ENCODE assay signal across 16 mouse cellular contexts in genomic region chr4:95934384-95935035, GRCm38 (mm10). TPM values are rescaled to one million over a fixed set of nuclear protein-coding genes. Genes with fewer than 3 reads are reported as not detected.
DNase-seq lines count a peak whose midpoint lies in the region; ATAC-seq and TF ChIP-seq lines count a peak whose summit lies in the region.
"Had no signal": no experiment of that assay in that cellular context is flagged by ENCODE, and none has a peak within 500 bp of the region (broad histone marks: within the 10 kb centered on the region; RNA-seq: fewer than 3 reads in every experiment).

No protein-coding gene starts in this region.

- peak; percentile 55; the same call in 1 of the 2 replicates for ATAC-seq in forebrain, embryonic 14.5 days
- no peak for ATAC-seq in forebrain, postnatal 0 days
- peak; percentile 98 for ATAC-seq in kidney, embryonic 15.5 days (replicated peaks; ENCODE audit: low FRiP score)
- no peak for ATAC-seq in limb, embryonic 14.5 days (ENCODE audit: low FRiP score, low read depth)
- ATAC-seq: liver, embryonic 12.5 days had no signal

- no peak overlapping the region for H3K9ac ChIP-seq in forebrain, embryonic 14.5 days (ENCODE audit: low read length)
- H3K9ac ChIP-seq in forebrain, postnatal 0 days = no peak overlapping the region
- H3K9ac ChIP-seq in kidney, embryonic 15.5 days = no peak overlapping the region
- no peak overlapping the region for H3K9ac ChIP-seq in limb, embryonic 14.5 days (ENCODE audit: low read depth, low read length, severe bottlenecking)
- H3K9ac ChIP-seq: embryonic facial prominence, embryonic 15.5 days; liver, embryonic 12.5 days had no signal

- peak; percentile 47 for DNase-seq in forebrain, embryonic 14.5 days (ENCODE audit: low spot score)
- no peak for DNase-seq in forebrain, postnatal 0 days
- DNase-seq in brain, embryonic 14.5 days (ENCODE audit: low read depth) = peak; percentile 71
- peak; percentile 14 for DNase-seq in limb, embryonic 14.5 days (ENCODE audit: low spot score)
- no peak for DNase-seq in cerebellum, adult 11 months
- DNase-seq in urinary bladder, postnatal 14 days (ENCODE audit: low spot score) = no peak
- no peak for DNase-seq in embryo, embryonic 11 days
- DNase-seq: cerebellum, postnatal 36 days; gastrocnemius, adult 2 months; heart, postnatal 4 days; lung, postnatal 10 days had no signal

- no peaks in the 10 kb centered on the region for H3K27me3 ChIP-seq in forebrain, embryonic 14.5 days (replicated peaks; ENCODE audit: control insufficient read depth, insufficient read depth, low read length)
- H3K27me3 ChIP-seq in forebrain, postnatal 0 days (ENCODE audit: insufficient read depth, low read length) = no peaks in the 10 kb centered on the region
- H3K27me3 ChIP-seq in kidney, embryonic 15.5 days = no peaks in the 10 kb centered on the region
- H3K27me3 ChIP-seq in limb, embryonic 14.5 days (ENCODE audit: control insufficient read depth, insufficient read depth, low read length) = no peaks in the 10 kb centered on the region
- H3K27me3 ChIP-seq: embryonic facial prominence, embryonic 15.5 days; liver, embryonic 12.5 days had no signal

- no peaks in the 10 kb centered on the region for H3K9me3 ChIP-seq in forebrain, embryonic 14.5 days (replicated peaks; ENCODE audit: control insufficient read depth, low read length)
- no peaks in the 10 kb centered on the region for H3K9me3 ChIP-seq in forebrain, postnatal 0 days (ENCODE audit: low read length)
- H3K9me3 ChIP-seq in kidney, embryonic 15.5 days (replicated peaks) = no peaks in the 10 kb centered on the region
- no peaks in the 10 kb centered on the region for H3K9me3 ChIP-seq in limb, embryonic 14.5 days (ENCODE audit: control insufficient read depth, low read length)
- H3K9me3 ChIP-seq: embryonic facial prominence, embryonic 15.5 days; liver, embryonic 12.5 days had no signal

- no peak overlapping the region for H3K4me3 ChIP-seq in forebrain, embryonic 14.5 days (ENCODE audit: low read depth, low read length)
- H3K4me3 ChIP-seq in forebrain, postnatal 0 days (ENCODE audit: low read depth, low read length) = no peak overlapping the region
- H3K4me3 ChIP-seq in kidney, embryonic 15.5 days (replicated peaks) = no peak overlapping the region
- H3K4me3 ChIP-seq in limb, embryonic 14.5 days (replicated peaks; ENCODE audit: low read length) = no peak overlapping the region
- H3K4me3 ChIP-seq: embryonic facial prominence, embryonic 15.5 days; gastrocnemius, adult 2 months; left cerebral cortex, adult 2 months; liver, embryonic 12.5 days had no signal

- H3K36me3 ChIP-seq in forebrain, embryonic 14.5 days (ENCODE audit: control insufficient read depth, insufficient read depth, low read length) = no peaks in the 10 kb centered on the region
- H3K36me3 ChIP-seq in forebrain, postnatal 0 days (ENCODE audit: insufficient read depth) = no peaks in the 10 kb centered on the region
- H3K36me3 ChIP-seq in kidney, embryonic 15.5 days = no peaks in the 10 kb centered on the region
- no peaks in the 10 kb centered on the region for H3K36me3 ChIP-seq in limb, embryonic 14.5 days (ENCODE audit: control insufficient read depth, insufficient read depth, low read length)
- H3K36me3 ChIP-seq: embryonic facial prominence, embryonic 15.5 days; liver, embryonic 12.5 days had no signal

- no peak overlapping the region for H3K27ac ChIP-seq in forebrain, embryonic 14.5 days (ENCODE audit: low read depth, low read length)
- H3K27ac ChIP-seq in forebrain, postnatal 0 days (ENCODE audit: low read depth, low read length) = no peak overlapping the region
- H3K27ac ChIP-seq in kidney, embryonic 15.5 days = peak overlapping the region; percentile 88
- 0 out of 2 replicates have a peak overlapping the region, but pooled peaks have one; percentile 20 for H3K27ac ChIP-seq in limb, embryonic 14.5 days (replicated peaks; ENCODE audit: low read depth, low read length)
- H3K27ac ChIP-seq: embryonic facial prominence, embryonic 15.5 days; gastrocnemius, adult 2 months; left cerebral cortex, adult 2 months; liver, embryonic 12.5 days had no signal

- H3K4me2 ChIP-seq in forebrain, embryonic 14.5 days (ENCODE audit: low read length) = no peak overlapping the region
- H3K4me2 ChIP-seq in forebrain, postnatal 0 days (ENCODE audit: low read depth) = no peak overlapping the region
- no peak overlapping the region for H3K4me2 ChIP-seq in kidney, embryonic 15.5 days
- no peak overlapping the region for H3K4me2 ChIP-seq in limb, embryonic 14.5 days (replicated peaks; ENCODE audit: low read depth, low read length, severe bottlenecking)
- H3K4me2 ChIP-seq: embryonic facial prominence, embryonic 15.5 days; liver, embryonic 12.5 days; midbrain, embryonic 11.5 days had no signal

- H3K4me1 ChIP-seq in forebrain, embryonic 14.5 days (ENCODE audit: control insufficient read depth, insufficient read depth, low read length) = no peaks in the 10 kb centered on the region
- no peaks in the 10 kb centered on the region for H3K4me1 ChIP-seq in forebrain, postnatal 0 days (ENCODE audit: insufficient read depth)
- no peaks in the 10 kb centered on the region for H3K4me1 ChIP-seq in kidney, embryonic 15.5 days
- 0 out of 2 replicates have a peak, but pooled peaks cover 7% of the 10 kb centered on the region for H3K4me1 ChIP-seq in limb, embryonic 14.5 days (ENCODE audit: control insufficient read depth, insufficient read depth, low read length)
- H3K4me1 ChIP-seq: embryonic facial prominence, embryonic 15.5 days; liver, embryonic 12.5 days had no signal

- WGBS in forebrain, embryonic 14.5 days = 38% methylated on average over 4 of the region's 4 CpGs
- WGBS in forebrain, postnatal 0 days = 47% methylated on average over 4 of the region's 4 CpGs
- WGBS in kidney, embryonic 15.5 days = 65% methylated on average over 4 of the region's 4 CpGs
- 52% methylated on average over 4 of the region's 4 CpGs for WGBS in limb, embryonic 14.5 days

- TF ChIP-seq POLR2A in brain, embryonic 14.5 days (IDR thresholded peaks at IDR 0.05; ENCODE audit: borderline replicate concordance, extremely low read depth, insufficient read depth, insufficient read length, poor library complexity, severe bottlenecking) = no peak
- no peak for TF ChIP-seq POLR2A in limb, embryonic 14.5 days (IDR thresholded peaks at IDR 0.05; ENCODE audit: borderline replicate concordance, extremely low read depth, insufficient read depth, insufficient read length)

- TF ChIP-seq CTCF in forebrain, postnatal 0 days (IDR thresholded peaks at IDR 0.05; ENCODE audit: low read depth) = no peak
- TF ChIP-seq CTCF in brain, embryonic 14.5 days (IDR thresholded peaks at IDR 0.05; ENCODE audit: borderline replicate concordance, extremely low read depth, insufficient read depth, insufficient read length) = no peak

RNA-seq across cellular contexts. Expression of gene Hook1, which starts 32.5 kb away (rescaled TPM):
- polyA plus RNA-seq in forebrain, embryonic 14.5 days (2014; fragmentation: Nextera tagmentation; extraction: Ambion mirVana) = 44.4 and 54.0 TPM in 2 replicates
- total RNA-seq in forebrain, postnatal 0 days (2014; rRNA removed) = 52.2 and 75.7 TPM in 2 replicates
- 30.4 and 44.0 TPM in 2 replicates for polyA plus RNA-seq in forebrain, postnatal 0 days (2015; fragmentation: Nextera tagmentation; extraction: Ambion mirVana)
- polyA plus RNA-seq in brain, embryonic 14.5 days (2012; rRNA removed) = 60.4 and 67.7 TPM in 2 replicates
- polyA plus RNA-seq in kidney, embryonic 15.5 days (2015; fragmentation: Nextera tagmentation; extraction: Ambion mirVana) = 22.6 and 23.6 TPM in 2 replicates
- polyA plus RNA-seq in limb, embryonic 14.5 days (2012; rRNA removed) = 9.7 and 10.6 TPM in 2 replicates
- polyA plus RNA-seq in limb, embryonic 14.5 days (2014; fragmentation: Nextera tagmentation; extraction: Ambion mirVana) = 12.6 and 13.5 TPM in 2 replicates

Comparison
In these comparisons a context has a peak if more than half of its experiments do, and no peak if none do; other contexts are left out.
1. ATAC-seq: peak in forebrain, embryonic 14.5 days (single experiment) and kidney, embryonic 15.5 days (single experiment); none in forebrain, postnatal 0 days (single experiment) and limb, embryonic 14.5 days (single experiment).
2. DNase-seq: peak in forebrain, embryonic 14.5 days (single experiment), brain, embryonic 14.5 days (single experiment) and limb, embryonic 14.5 days (single experiment); none in forebrain, postnatal 0 days (single experiment), cerebellum, adult 11 months (single experiment), urinary bladder, postnatal 14 days (single experiment) and embryo, embryonic 11 days (single experiment).
3. H3K27ac ChIP-seq: peak in kidney, embryonic 15.5 days (single experiment) and limb, embryonic 14.5 days (single experiment); none in forebrain, embryonic 14.5 days (single experiment) and forebrain, postnatal 0 days (single experiment).